Mouse (Mus musculus): ENCODE measurements at regions not wholly inside any gene's neighbourhood (a gene's known extent, or its start where the extent isn't known, plus 50 kb on each side); places are given as distances from the start of the nearest gene placed in this dataset.
"Not testable (repeated sequence)": the region's sequence is repeated elsewhere in the genome, so short reads cannot be mapped to it uniquely, and the experiment has no call there.

- Histone ChIP-seq H3K4me1 (ENCODE audit: control insufficient read depth, insufficient read depth, low read length) (peaks cover 7% of the 10 kb centered on the region; the same call in 1 of the 2 replicates), H3K9me3 (ENCODE audit: control insufficient read depth, low read length) (no peaks in the 10 kb centered on the region), H3K36me3 (ENCODE audit: control insufficient read depth, insufficient read depth, low read length) (no peaks in the 10 kb centered on the region), H3K9ac (ENCODE audit: low read length) (no peak overlapping the region), H3K27me3 (ENCODE audit: control insufficient read depth, insufficient read depth, low read length) (no peaks in the 10 kb centered on the region), H3K4me2 (no peak overlapping the region), H3K27ac (ENCODE audit: low read depth, low read length) (no peak overlapping the region), H3K4me3 (ENCODE audit: low read depth, low read length) (no peak overlapping the region)
- no peak for DNase-seq (ENCODE audit: low spot score, missing footprints)
- ATAC-seq (ENCODE audit: low FRiP score): peak; percentile 59; the same call in 1 of the 2 replicates
- 4% methylated on average over 4 of the region's 4 CpGs for WGBS
Measured at GRCm38 (mm10) chr13:80986657-80987056, 103.5 kb downstream of the Arrdc3 start.

GRCm38 (mm10) chr13:80989756-80990155, 106.6 kb downstream of the Arrdc3 start:
- DNase-seq (ENCODE audit: low spot score, missing footprints) (no peak), ATAC-seq (ENCODE audit: low FRiP score) (no peak)
- Histone ChIP-seq H3K36me3 (ENCODE audit: control insufficient read depth, insufficient read depth, low read length) (no peaks in the 10 kb centered on the region), H3K9me3 (ENCODE audit: control insufficient read depth, low read length) (no peaks in the 10 kb centered on the region), H3K4me3 (ENCODE audit: low read depth, low read length) (no peak overlapping the region), H3K4me2 (no peak overlapping the region), H3K9ac (ENCODE audit: low read length) (no peak overlapping the region), H3K27ac (ENCODE audit: low read depth, low read length) (no peak overlapping the region), H3K27me3 (ENCODE audit: control insufficient read depth, insufficient read depth, low read length) (no peaks in the 10 kb centered on the region), H3K4me1 (ENCODE audit: control insufficient read depth, insufficient read depth, low read length) (peaks cover 7% of the 10 kb centered on the region; the same call in 1 of the 2 replicates)
- 82% methylated on average over 5 of the region's 5 CpGs for WGBS

- Histone ChIP-seq H3K27me3 (ENCODE audit: control insufficient read depth, insufficient read depth, low read length) (no peaks in the 10 kb centered on the region), H3K36me3 (ENCODE audit: control insufficient read depth, insufficient read depth, low read length) (no peaks in the 10 kb centered on the region), H3K4me1 (ENCODE audit: control insufficient read depth, insufficient read depth, low read length) (no peaks in the 10 kb centered on the region), H3K9ac (ENCODE audit: low read length) (no peak overlapping the region), H3K9me3 (ENCODE audit: control insufficient read depth, low read length) (no peaks in the 10 kb centered on the region), H3K4me2 (no peak overlapping the region), H3K27ac (ENCODE audit: low read depth, low read length) (no peak overlapping the region), H3K4me3 (ENCODE audit: low read depth, low read length) (no peak overlapping the region)
- no peak for DNase-seq (ENCODE audit: low spot score, missing footprints)
- 79% methylated on average over 2 of the region's 2 CpGs for WGBS
- no peak for ATAC-seq (ENCODE audit: low FRiP score)
Measured at GRCm38 (mm10) chr13:80992342-80992741, 109.2 kb downstream of the Arrdc3 start.

- DNase-seq (ENCODE audit: low spot score, missing footprints) (no peak), ATAC-seq (ENCODE audit: low FRiP score) (no peak)
- no peak overlapping the region for H3K4me3 ChIP-seq (ENCODE audit: low read depth, low read length)
- H3K27ac ChIP-seq (ENCODE audit: low read depth, low read length): no peak overlapping the region
- no peaks in the 10 kb centered on the region for H3K27me3 ChIP-seq (ENCODE audit: control insufficient read depth, insufficient read depth, low read length)
- H3K9ac ChIP-seq (ENCODE audit: low read length): no peak overlapping the region
- WGBS: 57% methylated on average over 5 of the region's 5 CpGs
- H3K4me2 ChIP-seq: no peak overlapping the region
- H3K9me3 ChIP-seq (ENCODE audit: control insufficient read depth, low read length): no peaks in the 10 kb centered on the region
- H3K4me1 ChIP-seq (ENCODE audit: control insufficient read depth, insufficient read depth, low read length): no peaks in the 10 kb centered on the region
- no peaks in the 10 kb centered on the region for H3K36me3 ChIP-seq (ENCODE audit: control insufficient read depth, insufficient read depth, low read length)
Measured at GRCm38 (mm10) chr13:81008864-81009766, 125.9 kb downstream of the Arrdc3 start.

GRCm38 (mm10) chr13:81013953-81014352, 130.8 kb downstream of the Arrdc3 start:
- Histone ChIP-seq H3K4me2 (no peak overlapping the region), H3K27ac (ENCODE audit: low read depth, low read length) (no peak overlapping the region), H3K36me3 (ENCODE audit: control insufficient read depth, insufficient read depth, low read length) (no peaks in the 10 kb centered on the region), H3K9ac (ENCODE audit: low read length) (no peak overlapping the region), H3K27me3 (ENCODE audit: control insufficient read depth, insufficient read depth, low read length) (no peaks in the 10 kb centered on the region), H3K9me3 (ENCODE audit: control insufficient read depth, low read length) (no peaks in the 10 kb centered on the region), H3K4me3 (ENCODE audit: low read depth, low read length) (no peak overlapping the region), H3K4me1 (ENCODE audit: control insufficient read depth, insufficient read depth, low read length) (no peaks in the 10 kb centered on the region)
- DNase-seq (ENCODE audit: low spot score, missing footprints) (no peak), ATAC-seq (ENCODE audit: low FRiP score) (no peak)
- 90% methylated on average over 1 of the region's 1 CpGs for WGBS

GRCm38 (mm10) chr13:81020106-81020747, 137.0 kb downstream of the Arrdc3 start:
- Histone ChIP-seq H3K4me3 (ENCODE audit: low read depth, low read length) (no peak overlapping the region), H3K36me3 (ENCODE audit: control insufficient read depth, insufficient read depth, low read length) (no peaks in the 10 kb centered on the region), H3K27ac (ENCODE audit: low read depth, low read length) (no peak overlapping the region), H3K4me1 (ENCODE audit: control insufficient read depth, insufficient read depth, low read length) (no peaks in the 10 kb centered on the region), H3K9ac (ENCODE audit: low read length) (no peak overlapping the region), H3K9me3 (ENCODE audit: control insufficient read depth, low read length) (no peaks in the 10 kb centered on the region), H3K27me3 (ENCODE audit: control insufficient read depth, insufficient read depth, low read length) (no peaks in the 10 kb centered on the region), H3K4me2 (no peak overlapping the region)
- WGBS: 82% methylated on average over 3 of the region's 3 CpGs
- ATAC-seq (ENCODE audit: low FRiP score) (no peak), DNase-seq (ENCODE audit: low spot score, missing footprints) (no peak)

GRCm38 (mm10) chr13:81020811-81021210, 137.6 kb downstream of the Arrdc3 start:
- Histone ChIP-seq H3K4me2 (no peak overlapping the region), H3K9ac (ENCODE audit: low read length) (no peak overlapping the region), H3K27ac (ENCODE audit: low read depth, low read length) (no peak overlapping the region), H3K4me3 (ENCODE audit: low read depth, low read length) (no peak overlapping the region), H3K9me3 (ENCODE audit: control insufficient read depth, low read length) (no peaks in the 10 kb centered on the region), H3K27me3 (ENCODE audit: control insufficient read depth, insufficient read depth, low read length) (no peaks in the 10 kb centered on the region), H3K36me3 (ENCODE audit: control insufficient read depth, insufficient read depth, low read length) (no peaks in the 10 kb centered on the region), H3K4me1 (ENCODE audit: control insufficient read depth, insufficient read depth, low read length) (no peaks in the 10 kb centered on the region)
- DNase-seq (ENCODE audit: low spot score, missing footprints): no peak
- no peak for ATAC-seq (ENCODE audit: low FRiP score)
- 87% methylated on average over 2 of the region's 2 CpGs for WGBS

GRCm38 (mm10) chr13:81022410-81022809, 139.2 kb downstream of the Arrdc3 start:
- H3K9me3 ChIP-seq (ENCODE audit: control insufficient read depth, low read length): no peaks in the 10 kb centered on the region
- no peaks in the 10 kb centered on the region for H3K36me3 ChIP-seq (ENCODE audit: control insufficient read depth, insufficient read depth, low read length)
- no peak overlapping the region for H3K27ac ChIP-seq (ENCODE audit: low read depth, low read length)
- no peak overlapping the region for H3K9ac ChIP-seq (ENCODE audit: low read length)
- no peak for DNase-seq (ENCODE audit: low spot score, missing footprints)
- no peak for ATAC-seq (ENCODE audit: low FRiP score)
- no peaks in the 10 kb centered on the region for H3K27me3 ChIP-seq (ENCODE audit: control insufficient read depth, insufficient read depth, low read length)
- no peak overlapping the region for H3K4me2 ChIP-seq
- no peak overlapping the region for H3K4me3 ChIP-seq (ENCODE audit: low read depth, low read length)
- no peaks in the 10 kb centered on the region for H3K4me1 ChIP-seq (ENCODE audit: control insufficient read depth, insufficient read depth, low read length)
- WGBS: 69% methylated on average over 1 of the region's 1 CpGs

GRCm38 (mm10) chr13:81025241-81025760, 142.1 kb downstream of the Arrdc3 start:
- DNase-seq (ENCODE audit: low spot score, missing footprints); H3K27me3 ChIP-seq (ENCODE audit: control insufficient read depth, insufficient read depth, low read length); H3K4me3 ChIP-seq (ENCODE audit: low read depth, low read length); H3K27ac ChIP-seq (ENCODE audit: low read depth, low read length); H3K9ac ChIP-seq (ENCODE audit: low read length); H3K9me3 ChIP-seq (ENCODE audit: control insufficient read depth, low read length); H3K4me1 ChIP-seq (ENCODE audit: control insufficient read depth, insufficient read depth, low read length); H3K4me2 ChIP-seq; H3K36me3 ChIP-seq (ENCODE audit: control insufficient read depth, insufficient read depth, low read length); ATAC-seq (ENCODE audit: low FRiP score): not testable (repeated sequence)
- WGBS: 93% methylated on average over 13 of the region's 14 CpGs

All from midbrain, embryonic 11.5 days (tissue).